Mouse (Mus musculus) B cell, adult 67 days (primary cell): ENCODE data around the gene Gm2696. TPM values are rescaled to one million over a fixed set of nuclear protein-coding genes. Genes with fewer than 3 reads are reported as not detected.

Source experiments
- total RNA-seq, 2 experiments: library from RNA; stranded (reverse); gene quantifications; 4 replicates each; pipeline ENCODE4 v1.2.4; 2023

The Gm2696 gene
- not detected for total RNA-seq

DNA sequence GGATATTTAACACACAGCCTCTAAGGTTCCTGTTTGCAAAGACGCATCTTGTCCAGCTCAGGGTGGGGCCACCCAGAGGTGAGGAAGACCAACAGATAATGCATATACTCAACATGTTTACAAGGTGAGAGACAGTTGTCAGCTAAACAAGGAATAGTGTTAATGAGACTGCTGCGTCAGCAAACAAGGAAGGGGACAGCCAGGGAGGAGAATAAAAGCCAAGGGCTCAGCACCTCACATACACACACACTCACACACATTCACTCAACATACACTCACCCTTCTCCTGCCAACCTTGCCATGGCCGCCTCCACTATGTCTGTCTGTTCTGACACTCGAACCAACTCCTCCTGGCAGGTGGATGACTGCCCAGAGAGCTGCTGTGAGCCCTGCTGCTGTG lies at the start of gene Gm2696:
TSS of gene Gm2696 (plus strand) at position 301 of the 400 bp plus-strand sequence.

DNA sequence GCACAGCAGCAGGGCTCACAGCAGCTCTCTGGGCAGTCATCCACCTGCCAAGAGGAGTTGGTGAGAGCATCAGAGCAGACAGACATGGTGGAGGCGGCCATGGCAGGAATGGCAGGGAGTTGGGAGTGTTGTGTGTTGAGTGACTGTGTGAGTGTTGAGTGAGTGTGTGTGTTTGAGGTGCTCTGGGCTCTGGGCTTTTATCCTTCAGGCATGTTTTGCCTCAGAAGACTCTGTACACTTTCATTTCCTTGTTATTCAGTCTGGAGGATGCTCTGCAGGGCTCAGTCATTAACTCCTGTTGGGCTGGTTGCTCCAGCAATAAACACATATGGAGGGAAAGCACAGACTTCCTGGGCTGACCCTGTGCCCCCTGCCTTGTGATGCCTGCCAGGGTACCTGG lies 43.3 kb upstream of the Gm2696 start, which contains the start of gene Gm3238:
TSS of gene Gm3238 (minus strand) at position 101 of the 400 bp plus-strand sequence.

DNA sequence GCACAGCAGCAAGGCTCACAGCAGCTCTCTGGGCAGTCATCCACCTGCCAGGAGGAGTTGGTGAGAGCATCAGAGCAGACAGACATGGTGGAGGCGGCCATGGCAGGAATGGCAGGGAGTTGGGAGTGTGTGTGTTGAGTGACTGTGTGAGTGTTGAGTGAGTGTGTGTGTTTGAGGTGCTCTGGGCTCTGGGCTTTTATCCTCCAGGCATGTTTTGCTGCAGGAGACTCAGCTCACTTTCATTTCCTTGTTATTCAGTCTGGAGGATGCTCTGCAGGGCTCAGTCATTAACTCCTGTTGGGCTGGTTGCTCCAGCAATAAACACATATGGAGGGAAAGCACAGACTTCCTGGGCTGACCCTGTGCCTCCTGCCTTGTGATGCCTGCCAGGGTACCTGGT lies 37.6 kb upstream of the Gm2696 start, which contains the start of gene Gm7138:
TSS of gene Gm7138 (minus strand) at position 101 of the 400 bp plus-strand sequence.

DNA sequence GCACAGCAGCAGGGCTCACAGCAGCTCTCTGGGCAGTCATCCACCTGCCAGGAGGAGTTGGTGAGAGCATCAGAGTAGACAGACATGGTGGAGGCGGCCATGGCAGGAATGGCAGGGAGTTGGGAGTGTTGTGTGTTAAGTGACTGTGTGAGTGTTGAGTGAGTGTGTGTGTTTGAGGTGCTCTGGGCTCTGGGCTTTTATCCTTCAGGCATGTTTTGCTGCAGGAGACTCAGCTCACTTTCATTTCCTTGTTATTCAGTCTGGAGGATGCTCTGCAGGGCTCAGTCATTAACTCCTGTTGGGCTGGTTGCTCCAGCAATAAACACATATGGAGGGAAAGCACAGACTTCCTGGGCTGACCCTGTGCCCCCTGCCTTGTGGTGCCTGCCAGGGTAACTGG lies 32.0 kb upstream of the Gm2696 start, which contains the start of gene Gm3250:
TSS of gene Gm3250 (minus strand) at position 101 of the 400 bp plus-strand sequence.

DNA sequence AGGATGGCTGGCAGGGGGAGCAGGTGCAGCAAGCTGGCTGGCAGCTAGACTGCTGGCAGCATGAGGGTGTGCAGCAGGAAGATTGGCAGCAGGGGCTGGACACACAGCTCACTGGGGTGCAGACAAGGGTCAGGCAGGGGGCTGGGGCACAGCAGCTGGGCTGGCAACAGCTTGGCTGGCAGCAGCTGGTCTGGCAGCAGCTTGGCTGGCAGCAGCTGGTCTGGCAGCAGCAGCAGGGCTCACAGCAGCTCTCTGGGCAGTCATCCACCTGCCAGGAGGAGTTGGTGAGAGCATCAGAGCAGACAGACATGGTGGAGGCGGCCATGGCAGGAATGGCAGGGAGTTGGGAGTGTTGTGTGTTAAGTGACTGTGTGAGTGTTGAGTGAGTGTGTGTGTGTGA lies 26.6 kb upstream of the Gm2696 start, which contains the start of gene Gm7137:
TSS of gene Gm7137 (minus strand) at position 325 of the 400 bp plus-strand sequence.

DNA sequence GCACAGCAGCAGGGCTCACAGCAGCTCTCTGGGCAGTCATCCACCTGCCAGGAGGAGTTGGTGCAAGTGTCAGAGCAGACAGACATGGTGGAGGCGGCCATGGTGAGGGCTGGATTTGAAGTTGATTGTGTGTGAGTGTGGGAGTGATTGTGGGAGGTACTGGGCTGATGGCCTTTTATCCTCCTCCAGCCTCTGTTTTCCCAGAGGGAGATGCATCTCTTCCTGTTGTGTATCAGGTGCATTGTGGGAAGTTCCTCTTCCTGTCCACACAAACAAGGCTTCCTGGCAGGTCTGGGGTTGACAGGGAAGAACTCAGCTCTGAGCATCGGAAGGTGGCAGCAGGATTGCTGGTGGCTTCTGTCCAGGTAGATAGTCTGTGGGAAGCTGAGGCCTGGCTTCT lies 19.5 kb upstream of the Gm2696 start, which contains the start of gene Gm9639:
TSS of gene Gm9639 (minus strand) at position 101 of the 400 bp plus-strand sequence.

DNA sequence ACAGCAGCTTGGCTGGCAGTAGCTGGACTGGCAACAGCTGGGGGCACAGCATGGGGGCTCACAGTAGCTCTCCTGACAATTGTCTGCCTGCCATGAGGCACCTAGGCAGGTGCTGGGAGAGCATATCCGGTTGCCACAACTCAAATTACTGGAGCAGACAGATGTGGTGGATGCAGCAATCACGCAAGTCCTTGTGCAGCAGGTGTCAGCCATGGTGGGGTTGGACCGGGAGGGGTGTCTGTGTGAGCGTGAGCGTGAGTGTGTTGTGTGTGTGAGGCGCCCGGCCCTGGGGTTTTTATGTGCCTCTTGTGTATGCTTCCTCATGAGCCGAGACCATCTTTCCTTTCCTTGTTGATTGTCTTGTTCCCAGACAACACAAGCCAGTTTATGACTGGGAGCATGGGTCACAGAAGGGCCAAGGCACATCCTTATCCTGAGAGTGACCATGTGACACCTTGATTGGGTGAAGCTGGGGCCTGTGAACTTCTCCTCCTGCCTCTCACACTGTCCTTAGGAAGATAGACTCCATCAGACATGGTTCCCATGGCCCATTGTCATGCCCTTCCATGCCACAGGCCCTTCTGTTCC lies 15.5 kb upstream of the Gm2696 start, which contains the start of gene Gm19668:
TSS of gene Gm19668 (minus strand) at position 213 of the 588 bp plus-strand sequence.

DNA sequence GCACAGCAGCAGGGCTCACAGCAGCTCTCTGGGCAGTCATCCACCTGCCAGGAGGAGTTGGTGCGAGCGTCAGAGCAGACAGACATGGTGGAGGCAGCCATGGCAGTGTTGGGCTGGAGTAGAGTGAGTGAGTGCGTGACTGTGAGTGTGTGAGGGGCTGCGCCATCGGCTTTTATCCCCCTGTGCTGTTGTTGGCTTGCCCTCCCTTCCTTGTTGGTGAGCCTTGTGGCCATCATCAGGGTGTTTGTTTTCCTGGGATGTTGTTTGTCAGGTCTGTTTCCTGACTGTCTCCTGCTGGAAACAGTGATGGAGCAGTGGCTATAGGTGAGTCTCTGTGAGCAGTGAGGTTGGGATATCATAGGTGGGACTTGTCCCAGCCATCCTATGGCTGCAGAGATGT lies 2.7 kb upstream of the Gm2696 start, which contains the start of gene Gm9507:
TSS of gene Gm9507 (minus strand) at position 101 of the 400 bp plus-strand sequence.

DNA sequence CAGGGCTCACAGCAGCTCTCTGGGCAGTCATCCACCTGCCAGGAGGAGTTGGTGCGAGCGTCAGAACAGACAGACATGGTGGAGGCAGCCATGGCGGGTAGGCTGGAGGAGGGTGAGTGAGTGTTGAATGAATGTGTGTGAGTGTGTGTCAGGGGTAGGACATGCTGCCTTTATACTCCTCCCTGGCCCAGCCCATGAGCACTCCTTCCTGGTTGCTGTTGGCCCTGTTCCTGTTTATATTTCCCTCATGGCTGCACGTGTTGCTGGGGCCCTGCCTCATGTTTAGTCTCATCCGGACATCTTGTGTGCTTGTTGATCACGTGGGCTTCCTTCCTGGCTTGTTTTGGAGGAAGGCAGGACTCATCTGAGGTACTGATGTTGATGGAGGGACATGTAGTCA lies 12.5 kb downstream of the Gm2696 start, which contains the start of gene Krtap10-4:
TSS of gene Krtap10-4 (minus strand) at position 145 of the 400 bp plus-strand sequence.

DNA sequence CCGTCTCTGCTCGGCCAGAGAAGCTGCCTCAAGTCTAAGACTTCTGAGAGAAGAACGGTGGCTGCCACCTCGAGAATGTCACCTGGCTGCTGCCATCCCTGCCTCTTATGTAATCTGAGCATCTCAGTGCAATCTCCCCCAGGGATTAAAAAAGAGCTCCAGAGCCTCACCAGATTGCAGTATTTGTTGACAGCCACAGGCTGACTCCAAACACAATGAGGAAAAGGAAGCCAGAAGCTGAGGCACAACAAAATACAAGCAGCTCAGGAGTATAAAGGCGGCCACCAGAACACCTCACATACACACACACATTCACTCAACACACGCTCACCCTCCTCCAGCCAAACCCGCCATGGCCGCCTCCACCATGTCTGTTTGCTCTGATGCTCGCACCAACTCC lies 21.2 kb downstream of the Gm2696 start, which contains the start of gene Krtap10-10:
TSS of gene Krtap10-10 (plus strand) at position 301 of the 400 bp plus-strand sequence.

DNA sequence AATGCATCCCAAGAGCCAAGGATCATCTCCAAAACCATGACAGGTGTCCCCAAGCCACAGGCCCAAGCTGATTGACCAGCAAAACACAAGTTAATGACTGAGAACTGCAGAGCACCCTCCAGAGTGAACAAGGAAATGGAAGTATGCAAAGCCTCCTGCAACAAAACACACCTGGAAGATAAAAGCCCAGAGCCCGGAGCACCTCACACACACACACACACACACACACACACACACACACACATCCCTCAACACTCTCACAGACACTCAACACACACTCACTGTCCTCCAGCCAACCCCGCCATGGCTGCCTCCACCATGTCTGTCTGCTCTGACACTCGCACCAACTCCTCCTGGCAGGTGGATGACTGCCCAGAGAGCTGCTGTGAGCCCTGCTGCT lies 32.0 kb downstream of the Gm2696 start, which contains the start of gene Gm36176:
TSS of gene Gm36176 (plus strand) at position 301 of the 400 bp plus-strand sequence.

DNA sequence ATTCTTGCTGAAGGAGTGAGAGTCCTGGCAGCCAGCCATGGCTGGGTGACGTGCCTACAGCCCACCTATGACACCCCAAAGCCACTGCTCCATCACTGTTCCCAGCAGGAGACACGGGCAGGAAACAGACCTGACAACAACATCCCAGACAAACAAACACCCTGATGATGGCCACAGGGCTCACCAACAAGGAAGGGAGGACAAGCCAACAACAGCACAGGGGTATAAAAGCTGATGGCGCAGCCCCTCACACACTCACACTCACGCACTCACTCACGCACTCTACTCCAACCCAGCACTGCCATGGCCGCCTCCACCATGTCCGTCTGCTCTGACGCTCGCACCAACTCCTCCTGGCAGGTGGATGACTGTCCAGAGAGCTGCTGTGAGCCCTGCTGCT lies 38.1 kb downstream of the Gm2696 start, which contains the start of gene Gm10318:
TSS of gene Gm10318 (plus strand) at position 301 of the 400 bp plus-strand sequence.

DNA sequence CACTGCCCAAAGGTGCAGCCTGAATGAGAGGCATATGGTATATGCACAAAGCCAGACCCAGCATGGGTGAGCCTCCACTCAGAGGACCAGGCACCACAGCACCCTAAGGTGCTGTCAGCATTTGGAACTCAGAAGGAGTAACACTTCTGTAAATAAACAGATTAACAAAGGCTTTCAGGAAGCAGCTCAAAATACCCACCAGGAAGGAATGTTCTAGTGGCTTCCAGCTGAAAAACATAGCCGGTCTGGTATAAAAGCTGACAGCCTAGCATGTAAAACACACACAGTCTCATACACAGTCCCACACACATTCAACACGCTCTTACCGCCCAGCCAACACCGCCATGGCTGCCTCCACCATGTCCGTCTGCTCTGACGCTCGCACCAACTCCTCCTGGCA lies 47.2 kb downstream of the Gm2696 start, which contains the start of gene Gm3285:
TSS of gene Gm3285 (plus strand) at position 301 of the 400 bp plus-strand sequence.

Other genes with a start within 250 kb of the Gm2696 start
- gene Pttg1ip, start 233.0 kb upstream of the Gm2696 start, total RNA-seq: 10 to 100 TPM; 80.4 to 90.8 TPM
- 10 to 100 TPM; 54.1 to 62.0 TPM for gene Sumo3, start 208.6 kb upstream of the Gm2696 start, total RNA-seq
- gene Gm49325, start 208.5 kb upstream of the Gm2696 start, total RNA-seq: not detected
- gene Ube2g2, start 192.4 kb upstream of the Gm2696 start, total RNA-seq: 10 to 100 TPM; 33.4 to 47.6 TPM
- 1 to 10 TPM; 4.1 to 4.3 TPM for gene Tspear, start 128.1 kb upstream of the Gm2696 start, total RNA-seq
- gene Gm19402, start 123.9 kb upstream of the Gm2696 start, total RNA-seq: not detected
- gene Gm9508, start 117.4 kb upstream of the Gm2696 start, total RNA-seq: not detected
- not detected for gene Gm10272, start 108.1 kb upstream of the Gm2696 start, total RNA-seq
- gene Gm10024, start 103.2 kb upstream of the Gm2696 start, total RNA-seq: not detected
- gene Gm10142, start 98.9 kb upstream of the Gm2696 start, total RNA-seq: not detected
- not detected for gene Krtap12-1, start 94.1 kb upstream of the Gm2696 start, total RNA-seq
- gene Gm10100, start 88.2 kb upstream of the Gm2696 start, total RNA-seq: not detected
- gene Gm18596, start 72.0 kb upstream of the Gm2696 start, total RNA-seq: not detected
- gene Gm9736, start 63.3 kb upstream of the Gm2696 start, total RNA-seq: not detected
- not detected for gene Gm3233, start 55.0 kb upstream of the Gm2696 start, total RNA-seq
- gene Gm3238, start 43.4 kb upstream of the Gm2696 start, total RNA-seq: not detected
- not detected for gene Gm7138, start 37.7 kb upstream of the Gm2696 start, total RNA-seq
- gene Gm3250, start 32.1 kb upstream of the Gm2696 start, total RNA-seq: not detected
- not detected for gene Gm7137, start 26.5 kb upstream of the Gm2696 start, total RNA-seq
- not detected for gene Gm9639, start 19.6 kb upstream of the Gm2696 start, total RNA-seq
- not detected for gene Gm19668, start 15.5 kb upstream of the Gm2696 start, total RNA-seq
- not detected for gene Gm9507, start 2.8 kb upstream of the Gm2696 start, total RNA-seq
- not detected for gene Krtap10-4, start 12.4 kb downstream of the Gm2696 start, total RNA-seq
- gene Krtap10-10, start 21.3 kb downstream of the Gm2696 start, total RNA-seq: not detected
- not detected for gene Gm36176, start 32.1 kb downstream of the Gm2696 start, total RNA-seq
- gene Gm10318, start 38.2 kb downstream of the Gm2696 start, total RNA-seq: not detected
- gene Gm3285, start 47.3 kb downstream of the Gm2696 start, total RNA-seq: not detected
- under 1 TPM in 1 of 2 experiments, not detected in 1; 0.20 TPM for gene Lrrc3, start 87.9 kb downstream of the Gm2696 start, total RNA-seq
- 10 to 100 TPM; 22.2 to 34.6 TPM for gene Trpm2, start 155.9 kb downstream of the Gm2696 start, total RNA-seq
- 10 to 100 TPM; 12.2 to 15.5 TPM for gene 1810043G02Rik, start 163.8 kb downstream of the Gm2696 start, total RNA-seq
- 10 to 100 TPM; 88.5 to 94.7 TPM for gene Pfkl, start 195.4 kb downstream of the Gm2696 start, total RNA-seq
- gene Dnmt3l, start 227.3 kb downstream of the Gm2696 start, total RNA-seq: not detected
- 1 to 10 TPM; 1.5 to 2.3 TPM for gene Aire, start 228.9 kb downstream of the Gm2696 start, total RNA-seq